Mouse (Mus musculus) WW6 (cell line): ENCODE results near the gene BC049730.
"Not testable (repeated sequence)": the region's sequence is repeated elsewhere in the genome, so short reads cannot be mapped to it uniquely, and the experiment has no call there.

ENCODE experiments used
- DNase-seq: peaks from one replicate; pipeline ENCODE4 v3.0.0-alpha.2; 2013; ENCODE audit warnings: low read depth, low spot score

BC049730 gene

DNA sequence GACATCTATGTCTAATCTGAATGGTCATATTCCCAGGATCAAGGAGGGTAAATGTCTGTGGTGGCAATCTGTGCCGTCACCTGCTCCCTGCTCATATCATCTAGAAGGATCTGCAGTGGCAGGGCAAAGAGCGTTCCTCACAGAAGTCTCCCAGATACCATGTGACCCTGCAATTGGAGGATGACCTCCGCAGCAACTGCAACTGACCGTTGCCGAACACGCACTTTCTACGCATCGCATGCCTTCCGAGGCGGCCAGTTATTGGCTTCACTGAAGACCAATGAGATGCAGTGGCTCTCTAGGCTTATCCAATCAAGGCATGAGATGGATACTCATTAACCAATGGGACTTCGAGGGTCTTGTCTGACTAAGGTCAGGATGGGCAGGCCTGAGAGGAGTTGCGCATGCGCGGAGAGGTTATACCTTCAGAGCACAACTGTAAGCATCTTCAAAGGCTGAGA lies at the start of gene BC049730:
BC049730 (plus strand) TSS at position 411 of the 461 bp plus-strand sequence.
- no peak for DNase-seq

DNA sequence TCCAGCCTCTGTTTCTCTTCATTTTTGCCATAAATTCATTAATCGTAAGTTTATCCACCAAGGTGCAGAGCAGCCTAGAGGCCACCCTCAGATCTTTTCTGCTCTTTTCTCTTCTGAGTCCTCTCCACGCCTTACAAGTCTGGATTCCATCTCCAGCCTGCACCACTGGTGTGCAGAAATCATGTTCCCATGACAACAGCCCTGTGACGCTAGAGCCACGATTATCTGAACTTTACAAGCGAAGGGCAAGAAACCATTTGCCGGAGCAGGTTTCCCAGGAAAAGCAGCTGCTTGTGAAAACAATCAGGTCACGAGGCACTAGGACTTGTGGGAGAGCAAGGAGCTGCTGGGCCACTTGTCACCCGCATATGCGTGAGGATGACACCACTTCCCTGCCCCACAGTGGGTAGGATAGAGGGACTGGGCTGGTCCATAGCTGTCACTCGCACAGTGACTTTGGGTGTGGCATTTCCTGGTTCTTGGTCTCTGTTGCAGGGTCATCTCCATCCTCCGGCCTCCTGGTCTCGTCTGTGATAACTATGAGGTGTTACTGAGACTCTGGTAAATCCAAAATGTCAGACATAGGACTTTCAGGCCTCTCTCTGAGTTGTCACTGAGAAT lies 49.2 kb upstream of the BC049730 start:
- no peak for DNase-seq

DNA sequence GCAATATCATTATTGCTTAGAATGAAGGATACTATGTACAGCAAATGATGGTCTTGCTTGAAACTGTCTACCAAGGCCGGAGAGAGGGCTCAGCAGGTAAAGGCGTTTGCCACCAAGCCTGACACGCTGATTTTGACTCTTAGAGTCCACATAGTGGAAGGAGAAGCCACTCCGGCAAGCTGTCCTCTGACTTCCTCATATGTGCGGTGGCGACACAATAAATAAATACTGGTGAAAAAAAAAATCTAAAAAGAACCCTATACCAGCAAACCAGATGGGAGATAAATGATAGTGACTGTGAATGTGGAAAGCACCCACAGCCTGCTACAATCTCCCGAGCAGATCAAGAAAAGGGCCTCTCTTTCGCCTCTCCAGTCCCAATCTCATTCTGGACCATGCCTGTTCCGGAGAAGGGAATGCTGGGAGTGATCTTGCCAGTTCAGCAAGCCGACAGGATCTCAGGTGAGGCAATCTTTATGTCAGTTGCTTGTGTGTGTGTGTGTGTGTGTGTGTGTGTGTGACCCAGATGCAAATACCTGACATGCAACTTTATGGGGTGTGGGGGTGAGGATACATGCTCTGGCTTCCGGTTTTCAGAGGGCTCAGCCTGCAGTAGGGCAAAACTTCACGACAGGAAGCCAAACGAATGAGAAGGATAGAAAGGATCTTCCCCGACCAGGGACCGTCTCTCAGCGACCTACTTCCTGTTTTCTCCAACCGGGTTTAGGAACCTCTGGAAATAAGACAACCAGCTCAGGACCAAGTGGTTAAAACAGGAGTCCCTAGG lies 47.7 kb upstream of the BC049730 start:
- no peak for DNase-seq

DNA sequence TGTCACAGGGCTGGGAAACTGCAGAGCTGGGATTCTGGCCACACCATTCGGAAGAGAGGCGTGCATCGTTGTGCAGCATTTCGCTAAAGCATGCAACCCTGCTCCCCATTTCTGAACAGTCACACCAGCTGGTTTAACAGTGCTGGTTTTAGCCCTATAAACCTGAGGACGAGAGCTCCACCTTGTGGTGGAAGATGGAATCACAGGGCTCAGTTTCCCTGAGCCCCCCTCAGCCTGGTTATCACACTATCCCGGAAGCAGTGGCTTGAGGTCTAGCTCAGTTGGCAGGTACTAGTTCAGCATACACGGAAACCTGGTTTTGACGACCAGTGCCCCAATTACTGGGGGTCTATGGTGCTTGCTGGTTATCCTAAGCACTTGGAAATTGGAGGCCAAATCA lies 46.5 kb upstream of the BC049730 start:
- DNase-seq, result peak; percentile 61

DNA sequence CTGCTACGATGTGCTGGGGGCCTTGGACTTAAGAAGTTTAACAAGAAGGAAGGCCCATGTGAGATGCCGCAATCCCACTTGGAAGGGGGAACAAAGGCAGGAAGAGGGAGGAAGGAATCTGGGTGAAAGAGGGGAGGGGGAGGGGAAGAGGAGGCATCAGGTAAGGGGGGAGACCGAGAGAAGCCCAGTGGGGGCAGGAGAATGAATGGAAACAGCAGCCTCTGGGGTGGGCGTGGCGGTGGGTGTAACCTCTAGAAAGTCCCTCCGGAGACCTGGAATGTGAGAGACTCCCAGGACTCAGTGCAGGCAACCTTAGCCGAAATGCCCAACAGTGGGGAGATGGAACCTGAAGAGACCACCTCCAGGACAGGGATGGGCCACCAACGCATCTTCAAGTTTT lies 44.7 kb upstream of the BC049730 start:
- DNase-seq, result no peak

DNA sequence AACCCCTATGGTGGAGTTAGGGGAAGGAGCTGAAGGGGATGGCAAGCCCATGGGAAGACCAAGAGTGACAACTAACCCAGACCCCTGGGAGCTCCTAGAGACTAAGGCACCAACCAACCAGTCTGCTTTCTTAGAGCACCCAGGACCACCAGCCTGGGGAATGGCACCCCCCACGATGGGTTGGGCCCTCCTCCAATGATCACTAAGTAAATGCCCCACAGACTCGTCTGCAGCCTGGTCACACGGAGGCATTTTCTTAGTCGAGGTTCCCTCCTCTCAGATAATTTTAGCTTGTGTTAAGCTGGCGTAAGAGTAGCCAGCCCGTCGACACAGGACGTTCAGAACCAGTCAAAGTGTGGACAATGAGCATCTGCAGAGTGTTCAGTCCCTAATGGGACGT lies 44.1 kb upstream of the BC049730 start:
- DNase-seq, result no peak

DNA sequence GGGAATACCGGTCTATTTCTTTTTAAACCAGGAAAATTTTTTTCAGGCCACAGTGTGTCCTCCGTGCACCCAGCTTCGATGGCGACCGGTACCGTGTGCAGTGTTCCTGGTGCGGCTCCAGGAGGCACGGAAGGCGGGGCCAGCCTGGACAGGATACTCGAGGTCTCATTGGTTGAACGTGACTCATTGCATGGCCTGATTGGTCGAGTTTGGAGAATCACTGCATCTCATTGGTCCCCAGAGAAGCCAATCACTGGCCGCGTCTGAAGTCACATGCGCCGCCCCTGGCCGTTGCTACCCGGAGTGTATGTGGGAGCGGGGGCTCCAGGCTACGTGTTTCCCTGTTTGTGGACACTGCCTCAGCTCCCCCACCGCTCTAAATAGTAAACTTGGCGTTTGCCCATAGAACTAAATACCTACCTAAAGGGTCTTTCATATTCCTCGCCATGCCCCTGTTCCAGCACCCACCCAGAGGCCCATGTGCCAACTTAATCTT lies 37.0 kb upstream of the BC049730 start:
- DNase-seq, result no peak

DNA sequence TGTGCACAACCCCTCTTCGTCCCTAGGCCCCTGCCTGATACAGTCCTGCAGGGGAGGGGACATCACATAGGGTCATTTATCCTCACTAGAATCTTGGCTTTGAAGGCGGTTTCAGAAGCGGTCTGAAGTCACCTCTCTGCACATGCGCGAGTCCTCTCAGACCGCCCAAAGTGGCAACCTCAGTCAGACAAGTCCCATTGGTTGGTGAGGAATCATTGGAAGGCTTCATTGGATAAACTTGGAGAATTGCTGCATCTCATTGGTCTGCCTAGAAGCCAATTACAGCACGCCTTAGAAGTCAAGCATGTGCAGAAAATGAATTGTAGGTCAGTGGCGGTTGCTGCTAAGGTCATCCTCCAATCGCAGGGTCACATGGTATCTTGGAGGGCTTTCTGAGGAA lies 32.5 kb upstream of the BC049730 start, which contains the start of gene Tex101:
Tex101 (minus strand) TSS at position 101 of the 400 bp plus-strand sequence.
- DNase-seq, result no peak

DNA sequence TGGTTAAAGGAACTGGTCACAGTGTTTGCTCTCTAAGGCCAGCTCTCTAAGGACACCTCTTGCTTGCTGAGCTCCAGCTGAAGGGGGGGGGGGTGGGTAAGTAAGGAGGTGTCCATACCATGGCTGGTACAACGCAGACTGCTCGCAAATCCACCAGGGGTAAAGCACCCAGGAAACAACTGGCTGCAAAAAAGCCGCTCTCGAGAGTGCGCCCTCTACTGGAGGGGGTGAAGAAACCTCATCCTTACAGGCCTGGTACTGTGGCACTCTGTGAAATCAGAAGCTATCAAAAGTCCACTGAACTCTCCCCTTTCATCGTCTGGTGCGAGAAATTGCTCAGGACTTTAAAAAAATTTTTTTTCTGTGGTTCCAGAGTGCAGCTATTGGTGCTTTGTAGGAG lies 24.9 kb upstream of the BC049730 start:
- not testable (repeated sequence) for DNase-seq

DNA sequence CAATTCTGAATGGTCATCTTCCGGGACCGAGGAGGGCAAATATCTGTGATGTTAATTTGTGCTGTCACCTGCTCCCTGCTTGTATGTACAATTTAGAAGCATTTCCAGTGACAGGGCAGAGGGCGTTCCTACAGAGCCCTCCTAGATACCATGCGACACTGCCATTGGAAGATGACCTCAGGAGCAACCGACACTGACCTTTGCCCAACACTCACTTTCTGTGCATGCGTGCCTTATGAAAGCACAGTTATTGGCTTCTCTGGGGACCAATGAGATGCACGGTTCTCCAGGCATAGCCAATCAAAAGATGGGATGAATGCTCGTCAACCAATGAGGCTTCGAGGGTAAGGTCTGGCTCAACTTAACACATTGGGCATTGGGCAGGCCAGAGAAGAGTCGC lies 21.5 kb upstream of the BC049730 start:
- DNase-seq, result not testable (repeated sequence)

DNA sequence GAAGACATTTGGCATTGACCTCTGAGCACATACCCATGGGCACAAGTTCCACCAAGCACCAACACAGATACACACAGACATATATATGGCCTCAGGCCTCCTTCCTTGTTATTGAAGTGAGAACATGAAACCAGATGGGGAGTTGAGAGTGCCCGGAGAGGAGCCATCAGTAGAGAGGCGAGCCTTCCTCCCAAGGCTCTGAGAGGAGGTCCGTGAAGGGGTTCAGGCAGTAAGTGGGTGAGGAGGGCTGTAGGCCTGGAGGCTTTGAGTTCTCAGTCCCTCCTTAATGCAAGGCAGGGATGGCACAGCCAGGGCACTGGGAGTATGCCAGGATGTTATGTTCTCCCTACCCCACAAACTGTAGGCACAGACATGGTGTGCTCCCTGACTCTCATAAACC lies 16.3 kb upstream of the BC049730 start:
- not testable (repeated sequence) for DNase-seq

DNA sequence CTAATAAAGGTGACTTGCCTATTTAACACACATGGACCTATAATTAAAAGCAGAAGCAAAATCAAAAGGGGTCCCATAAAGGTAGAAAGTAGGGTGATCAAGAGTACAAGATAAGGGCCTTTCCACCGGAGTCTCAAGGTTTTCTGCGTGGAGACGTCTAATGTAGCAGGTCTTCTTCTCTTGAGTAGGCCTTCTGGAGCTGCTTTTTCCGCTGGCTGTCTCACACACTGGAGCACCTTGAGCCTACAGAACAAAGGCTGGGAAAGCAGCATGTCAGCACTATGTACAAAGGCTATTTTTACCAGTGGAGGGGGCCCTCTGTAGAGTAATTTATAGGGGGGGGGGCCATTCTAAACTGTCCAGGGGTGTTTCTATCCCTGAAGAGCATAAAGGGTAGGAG lies 11.2 kb upstream of the BC049730 start:
- not testable (repeated sequence) for DNase-seq

DNA sequence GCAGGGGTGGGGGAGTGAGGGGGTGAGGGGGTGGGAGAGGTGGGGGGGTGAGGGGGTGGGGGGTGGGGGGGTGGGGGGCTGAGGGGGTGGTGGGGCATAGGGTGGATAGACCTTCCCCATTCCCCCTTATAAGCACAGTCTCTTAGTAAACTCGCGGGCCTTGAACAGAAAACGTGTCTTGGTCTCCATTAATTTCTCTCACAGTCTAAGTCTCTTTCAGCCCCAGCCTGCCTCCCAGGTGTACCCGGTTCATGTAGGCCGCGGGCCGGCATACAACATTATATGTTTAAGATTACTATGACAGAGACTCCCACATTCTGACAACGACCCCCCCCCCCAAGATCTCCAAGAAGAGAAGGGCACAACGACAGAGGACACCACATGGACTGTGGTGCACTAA lies 6.2 kb upstream of the BC049730 start:
- not testable (repeated sequence) for DNase-seq

DNA sequence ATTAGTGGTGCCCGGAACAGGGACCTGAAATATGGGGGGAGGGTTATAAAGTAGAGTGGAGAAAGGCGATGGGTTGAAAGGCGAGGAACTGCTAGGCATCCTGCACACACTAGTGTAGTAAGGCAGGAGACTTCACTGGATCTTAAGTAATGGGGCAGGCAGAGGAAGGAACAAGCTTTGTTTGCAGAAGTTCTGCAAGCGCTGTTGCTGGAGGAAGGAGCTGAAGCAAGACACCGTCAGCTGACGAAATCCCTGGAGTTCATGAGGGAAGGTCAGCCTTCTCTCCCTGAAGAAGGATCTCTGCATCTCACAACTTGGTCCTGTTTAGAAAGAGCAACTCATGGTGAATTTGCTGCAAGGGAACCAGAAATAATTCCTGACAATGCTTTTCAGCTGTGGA lies 6.0 kb downstream of the BC049730 start:
- no peak for DNase-seq

DNA sequence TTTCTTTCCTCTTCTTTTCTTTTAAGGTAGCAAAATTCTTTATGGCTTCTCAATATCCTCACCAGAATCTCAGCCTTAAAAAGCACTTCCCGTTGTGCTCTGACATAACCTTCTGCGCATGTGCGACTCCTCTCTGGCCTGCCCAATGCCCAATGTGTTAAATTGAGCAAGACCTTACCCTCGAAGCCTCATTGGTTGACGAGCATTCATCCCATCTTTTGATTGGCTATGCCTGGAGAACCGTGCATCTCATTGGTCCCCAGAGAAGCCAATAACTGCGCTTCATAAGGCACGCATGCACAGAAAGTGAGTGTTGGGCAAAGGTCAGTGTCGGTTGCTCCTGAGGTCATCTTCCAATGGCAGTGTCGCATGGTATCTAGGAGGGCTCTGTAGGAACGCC lies 17.8 kb downstream of the BC049730 start, which contains the start of gene Gm4763:
Gm4763 (minus strand) TSS at position 101 of the 400 bp plus-strand sequence.
- DNase-seq, result not testable (repeated sequence)

DNA sequence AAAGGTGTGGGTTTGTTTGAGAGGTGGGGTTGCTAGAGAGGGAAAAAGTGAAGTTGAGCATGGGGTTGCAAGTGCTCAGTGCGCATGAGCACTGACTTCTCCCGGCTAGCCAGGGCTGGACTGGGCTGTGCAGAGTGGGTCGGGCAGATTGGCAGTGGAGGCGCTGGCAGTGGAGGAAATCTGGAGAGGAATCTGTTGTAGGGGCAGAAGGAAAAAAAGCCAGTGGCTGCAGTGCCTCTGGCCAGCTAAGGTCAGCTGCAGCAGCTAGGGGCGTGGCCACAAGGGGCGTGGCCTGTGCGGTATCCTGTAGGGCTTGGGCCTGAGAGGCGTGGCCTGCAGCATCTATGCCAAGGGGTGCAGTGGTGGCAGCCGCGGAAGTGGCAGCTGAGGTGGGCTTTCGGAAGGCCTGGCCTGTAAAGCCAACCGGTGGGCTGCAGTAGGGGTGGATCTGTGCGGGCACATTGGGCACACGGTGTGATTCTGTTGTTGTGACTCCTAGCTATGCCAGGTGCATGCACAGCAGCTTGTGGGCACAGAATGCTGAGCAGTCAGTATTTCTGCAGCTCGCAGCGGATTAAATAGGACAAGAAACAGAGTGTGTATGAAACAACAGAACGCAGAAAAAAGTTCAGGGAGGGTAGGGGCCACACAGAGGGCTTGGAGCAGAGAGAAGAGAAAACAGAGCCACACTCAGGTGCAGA lies 27.1 kb downstream of the BC049730 start:
- no peak for DNase-seq

DNA sequence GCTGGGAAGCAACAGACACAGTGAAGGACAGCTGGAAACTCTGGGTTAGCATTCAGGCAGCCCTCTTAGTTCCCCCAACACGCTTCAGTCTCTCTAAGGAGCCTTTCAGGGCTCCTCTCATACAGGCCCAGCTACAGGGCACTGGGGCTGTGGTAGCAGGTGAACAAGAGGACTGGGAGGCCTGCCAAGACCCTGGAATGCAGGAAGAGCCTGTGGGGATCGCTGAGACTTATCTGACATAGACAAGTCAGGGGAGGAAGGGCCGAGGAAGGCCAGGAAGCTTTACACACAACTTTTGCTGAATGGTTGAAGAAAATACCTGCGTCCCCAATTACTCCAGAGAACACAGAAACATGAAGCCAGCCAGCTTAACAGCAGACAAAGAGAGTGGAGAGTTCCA lies 41.7 kb downstream of the BC049730 start:
- no peak for DNase-seq

DNA sequence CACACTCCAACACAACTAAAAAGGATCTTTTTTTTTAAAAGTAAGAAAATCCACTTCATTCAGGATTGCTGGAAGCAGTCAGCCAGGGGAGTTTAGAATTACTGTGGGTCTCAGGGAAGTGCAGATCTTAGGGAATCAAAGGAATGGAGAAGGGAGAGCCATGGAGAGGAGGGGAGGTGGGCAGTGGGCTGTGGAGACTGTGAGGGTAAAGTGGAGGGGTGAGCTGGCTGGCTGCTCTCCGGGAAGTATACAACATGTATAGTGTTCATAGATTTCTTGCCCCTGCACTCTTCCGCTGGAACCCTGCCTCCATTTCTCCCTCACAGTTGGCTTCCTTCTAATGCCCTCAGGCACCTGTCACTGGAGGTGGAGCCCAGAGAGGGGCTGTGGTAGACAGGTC lies 42.6 kb downstream of the BC049730 start:
- no peak for DNase-seq

DNA sequence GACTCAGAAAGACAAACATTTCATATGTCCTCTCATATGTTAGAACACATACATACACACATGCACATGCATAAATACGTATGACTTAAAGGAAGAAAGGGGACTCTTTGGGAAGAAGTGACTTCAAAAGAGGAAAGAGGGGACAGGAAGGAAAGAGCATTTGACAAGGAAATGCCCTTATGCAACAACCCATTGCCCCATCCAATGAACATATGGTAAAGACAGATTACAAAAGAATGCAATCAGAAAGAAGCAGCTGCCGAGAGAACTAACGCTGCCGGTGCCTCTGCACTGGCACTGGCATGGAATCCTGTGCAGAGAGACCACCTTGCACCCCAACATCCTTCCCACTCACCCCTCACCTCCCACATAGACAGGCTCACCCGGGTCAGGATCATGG lies 44.4 kb downstream of the BC049730 start:
- no peak for DNase-seq

DNA sequence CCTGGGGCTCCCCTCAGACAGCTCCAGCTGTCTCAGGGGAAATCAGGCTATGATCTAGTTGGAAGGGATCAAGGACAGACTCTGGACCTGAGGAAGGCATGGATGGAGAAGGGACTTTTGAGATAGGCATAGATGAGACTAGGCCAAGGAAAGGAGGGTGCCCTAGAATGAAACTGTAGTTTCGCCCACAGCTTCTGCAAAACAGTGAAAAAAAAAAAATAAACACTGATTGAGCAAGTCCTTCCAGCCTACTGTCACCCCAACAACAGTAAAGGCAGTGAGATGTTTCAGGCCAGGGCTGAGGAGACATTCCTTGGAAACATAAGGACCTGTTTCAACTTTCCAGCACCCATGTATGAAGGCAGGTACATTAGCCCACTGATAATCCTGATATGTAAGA lies 49.5 kb downstream of the BC049730 start:
- no peak for DNase-seq

DNA sequence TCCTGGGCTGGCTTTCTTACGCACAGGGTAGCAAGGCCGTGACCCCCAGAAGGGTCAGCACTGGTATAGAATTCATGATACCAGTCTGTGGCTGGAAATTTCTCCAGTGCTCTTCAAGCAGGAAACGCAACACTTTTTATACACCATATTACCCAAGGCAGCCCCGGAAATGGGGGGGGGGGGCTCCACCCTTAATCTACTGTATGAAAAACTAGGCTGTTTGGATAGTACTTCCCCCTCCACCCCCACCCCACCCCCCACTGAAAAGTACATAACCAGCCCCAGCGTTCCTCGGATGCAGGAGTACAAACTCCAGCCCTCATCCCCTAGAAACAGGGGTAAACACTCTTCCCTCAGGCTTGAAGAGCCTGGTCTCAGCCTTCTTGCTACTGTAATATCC lies 51.2 kb downstream of the BC049730 start, which contains the start of gene Cd177:
Cd177 (minus strand) TSS at position 101 of the 400 bp plus-strand sequence.
- DNase-seq, result no peak

DNA sequence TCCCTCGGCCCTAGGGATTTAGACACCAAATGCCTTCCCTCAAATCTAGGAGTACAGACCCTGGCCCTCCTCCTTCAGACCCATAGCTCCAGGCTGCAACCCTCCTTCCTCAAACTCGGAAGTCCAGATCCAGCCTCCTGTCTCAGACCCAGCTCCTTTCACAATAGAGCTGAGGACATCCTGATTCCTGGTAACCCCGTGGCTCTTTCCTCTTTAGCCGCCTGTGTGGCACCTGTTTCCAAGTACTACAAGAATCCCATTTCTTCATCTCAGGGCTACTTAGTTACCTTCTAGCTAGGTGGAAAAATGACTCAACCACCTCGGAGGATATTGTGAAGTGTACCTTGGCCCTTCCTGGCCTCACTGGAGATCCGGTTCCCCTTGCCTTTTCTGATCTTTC lies 52.1 kb downstream of the BC049730 start:
- no peak for DNase-seq
